Mouse (Mus musculus) megakaryocyte, embryonic 14.5 days (primary cell): ENCODE data around the gene Morn4.

Experiments
- FLI1 ChIP-seq: IDR thresholded peaks from 2 replicates; pipeline ENCODE4 v1.6.1; 2012; ENCODE audit warnings: low read length, inconsistent platforms, mixed read lengths
- GATA1 ChIP-seq: IDR thresholded peaks from 3 replicates; pipeline ENCODE4 v1.6.1; 2012; ENCODE audit warnings: mixed read lengths, low read length, inconsistent platforms, borderline replicate concordance

GRCm38 (mm10) chr19:42079950-42080349, 6.2 kb downstream of the Morn4 start:
- TF ChIP-seq GATA1 (no peak), FLI1 (no peak)
